Mouse (Mus musculus): ENCODE results near the gene Rcn1.

The Rcn1 gene

GRCm38 (mm10) chr2:105398636-105399084 is 459 bp downstream of the Rcn1 start:
- in situ Hi-C loops (cut with MboI; ENCODE audit: low pct_unique_long_range_greater_than_20kb in 1 of 2, low sequenced_read_pairs in 2 of 2, unreplicated experiment in 1 of 2): no loop called here

DNA sequence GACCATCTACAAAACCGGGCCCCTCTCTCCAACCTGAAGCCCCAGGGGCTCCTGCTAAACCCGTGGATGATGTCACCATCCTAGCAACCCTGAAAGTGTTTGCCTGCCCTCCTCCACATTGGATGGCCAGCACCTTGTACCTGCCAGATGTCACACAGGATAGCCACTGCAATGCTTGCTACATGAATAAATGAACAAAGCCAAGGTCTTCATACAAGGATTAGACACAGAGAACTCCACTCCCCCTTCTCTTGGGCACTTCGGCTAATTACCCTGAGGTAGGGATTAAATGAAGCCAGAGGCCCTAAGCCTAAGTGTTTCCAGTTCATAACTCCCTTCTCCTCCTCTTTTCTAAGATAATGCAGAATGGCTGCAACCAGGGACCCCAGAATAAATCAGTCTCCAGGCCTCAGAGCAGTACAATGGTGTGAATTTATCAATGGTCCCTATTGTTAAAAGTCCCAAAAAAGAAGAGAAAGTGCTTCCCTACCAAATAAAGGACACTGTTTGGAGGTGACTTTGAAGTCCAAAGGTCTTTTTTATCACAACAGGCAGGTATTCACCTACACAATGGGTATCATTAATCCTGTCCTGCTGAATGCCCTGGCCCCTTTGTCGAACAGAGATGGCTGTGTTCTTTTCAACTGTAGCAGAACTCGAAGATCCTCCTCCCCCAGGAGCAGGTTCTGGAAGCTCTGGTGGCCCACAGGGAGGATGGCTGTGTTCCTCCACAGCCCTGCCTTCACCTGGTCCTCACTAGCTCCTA is 1.5 kb downstream of the Rcn1 start:
- in situ Hi-C loops (cut with MboI; ENCODE audit: low pct_unique_long_range_greater_than_20kb in 1 of 2, low sequenced_read_pairs in 2 of 2, unreplicated experiment in 1 of 2): no loop called here

- in situ Hi-C loops (cut with MboI; ENCODE audit: low pct_unique_long_range_greater_than_20kb in 1 of 2, low sequenced_read_pairs in 2 of 2, unreplicated experiment in 1 of 2): no loop called here
Observed at GRCm38 (mm10) chr2:105396066-105396465, 3.1 kb downstream of the Rcn1 start.

GRCm38 (mm10) chr2:105394375-105394774 is 4.7 kb downstream of the Rcn1 start:
- in situ Hi-C loops (cut with MboI; ENCODE audit: low pct_unique_long_range_greater_than_20kb in 1 of 2, low sequenced_read_pairs in 2 of 2, unreplicated experiment in 1 of 2): no loop called here

DNA sequence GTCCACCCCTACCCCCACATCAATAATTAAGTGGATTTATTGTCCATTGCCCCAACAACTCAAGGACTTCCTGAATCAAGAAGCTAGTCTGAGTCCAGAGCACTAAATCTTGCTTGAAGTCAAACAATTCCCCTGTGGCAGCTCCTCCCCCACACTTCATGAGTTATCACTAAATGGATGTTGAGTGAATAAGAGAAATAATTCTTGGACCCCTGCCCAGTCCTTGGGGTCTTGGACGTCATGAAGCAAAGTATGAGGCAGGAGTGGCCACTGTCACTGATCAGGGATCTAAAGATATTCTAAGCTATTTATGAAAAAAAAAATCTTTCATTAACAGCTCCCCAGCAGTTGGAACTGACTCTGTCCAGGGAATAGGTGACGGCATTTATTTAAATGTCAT is 6.6 kb downstream of the Rcn1 start:
- in situ Hi-C loops (cut with MboI; ENCODE audit: low pct_unique_long_range_greater_than_20kb in 1 of 2, low sequenced_read_pairs in 2 of 2, unreplicated experiment in 1 of 2): no loop called here

- in situ Hi-C loops (cut with MboI; ENCODE audit: low pct_unique_long_range_greater_than_20kb in 1 of 2, low sequenced_read_pairs in 2 of 2, unreplicated experiment in 1 of 2): no loop called here
Observed at GRCm38 (mm10) chr2:105391414-105391784, 7.7 kb downstream of the Rcn1 start.

GRCm38 (mm10) chr2:105390653-105391413 is 8.3 kb downstream of the Rcn1 start:
- in situ Hi-C loops (cut with MboI; ENCODE audit: low pct_unique_long_range_greater_than_20kb in 1 of 2, low sequenced_read_pairs in 2 of 2, unreplicated experiment in 1 of 2): no loop called here

DNA sequence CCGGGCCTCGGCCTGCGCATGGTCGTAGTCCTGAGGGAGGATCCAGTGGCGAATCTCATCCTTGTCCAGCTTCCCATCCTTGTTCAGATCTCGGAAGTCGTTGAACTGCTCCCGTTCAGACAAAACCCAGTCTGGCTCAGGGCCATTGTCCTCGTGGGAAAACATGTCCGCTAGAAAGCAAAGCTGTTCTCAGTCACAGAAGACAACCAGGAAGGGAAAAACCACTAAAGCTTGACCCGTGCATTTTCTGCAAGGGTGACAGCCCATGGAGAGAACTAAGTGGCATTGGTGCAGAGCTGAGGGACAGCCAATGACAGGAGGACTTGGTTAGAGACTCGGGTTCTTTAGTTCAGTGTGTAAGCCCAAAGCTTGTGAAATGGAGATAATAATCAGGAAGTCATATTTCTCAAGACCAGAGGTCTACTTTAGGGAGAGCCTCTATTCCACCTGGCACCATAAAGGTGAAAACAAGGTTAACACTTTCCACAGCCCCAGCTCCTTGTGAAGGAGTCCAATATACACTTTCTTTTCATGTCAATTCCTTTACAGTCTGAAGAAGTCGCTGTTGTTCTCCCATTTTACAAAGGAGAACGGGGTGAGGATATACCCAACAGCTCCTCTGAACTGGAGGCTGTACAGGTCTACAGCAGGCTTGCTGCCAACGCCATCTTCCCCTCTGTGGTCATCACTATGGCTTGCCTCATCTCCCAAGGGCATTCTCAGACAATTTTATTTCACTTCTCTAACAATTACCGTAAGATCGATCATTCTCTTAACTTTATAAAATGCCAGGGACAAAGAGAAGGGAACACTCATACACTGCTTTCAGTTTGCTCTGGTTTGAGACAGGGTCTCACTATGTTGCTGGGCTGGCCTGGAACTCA is 9.9 kb downstream of the Rcn1 start:
- in situ Hi-C loops (cut with MboI; ENCODE audit: low pct_unique_long_range_greater_than_20kb in 1 of 2, low sequenced_read_pairs in 2 of 2, unreplicated experiment in 1 of 2): no loop called here

GRCm38 (mm10) chr2:105386418-105386817 is 12.7 kb downstream of the Rcn1 start:
- in situ Hi-C loops (cut with MboI; ENCODE audit: low pct_unique_long_range_greater_than_20kb in 1 of 2, low sequenced_read_pairs in 2 of 2, unreplicated experiment in 1 of 2): no loop called here

- in situ Hi-C loops (cut with MboI; ENCODE audit: low pct_unique_long_range_greater_than_20kb in 1 of 2, low sequenced_read_pairs in 2 of 2, unreplicated experiment in 1 of 2): no loop called here
Observed at GRCm38 (mm10) chr2:105384998-105385397, 14.1 kb downstream of the Rcn1 start.

DNA sequence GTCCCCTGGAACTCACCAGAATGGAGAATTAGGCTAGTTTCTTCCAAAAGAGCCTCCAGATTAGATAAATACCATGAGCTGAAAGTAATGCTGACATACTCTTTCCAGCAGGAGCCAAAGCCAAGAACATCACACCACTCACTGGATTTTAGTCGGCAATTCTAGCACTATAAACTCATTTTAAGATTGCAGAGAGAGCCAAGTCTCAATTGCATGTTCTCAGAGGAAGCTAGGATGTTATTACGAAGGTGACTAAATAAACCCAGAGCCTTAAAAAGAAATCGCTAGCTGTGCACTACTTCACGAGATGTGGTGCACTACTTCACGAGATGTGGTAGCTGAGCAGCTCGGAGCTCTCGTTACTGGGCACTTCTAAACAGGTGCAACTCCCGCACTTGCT is 16.1 kb downstream of the Rcn1 start:
- in situ Hi-C loops (cut with MboI; ENCODE audit: low pct_unique_long_range_greater_than_20kb in 1 of 2, low sequenced_read_pairs in 2 of 2, unreplicated experiment in 1 of 2): no loop called here

DNA sequence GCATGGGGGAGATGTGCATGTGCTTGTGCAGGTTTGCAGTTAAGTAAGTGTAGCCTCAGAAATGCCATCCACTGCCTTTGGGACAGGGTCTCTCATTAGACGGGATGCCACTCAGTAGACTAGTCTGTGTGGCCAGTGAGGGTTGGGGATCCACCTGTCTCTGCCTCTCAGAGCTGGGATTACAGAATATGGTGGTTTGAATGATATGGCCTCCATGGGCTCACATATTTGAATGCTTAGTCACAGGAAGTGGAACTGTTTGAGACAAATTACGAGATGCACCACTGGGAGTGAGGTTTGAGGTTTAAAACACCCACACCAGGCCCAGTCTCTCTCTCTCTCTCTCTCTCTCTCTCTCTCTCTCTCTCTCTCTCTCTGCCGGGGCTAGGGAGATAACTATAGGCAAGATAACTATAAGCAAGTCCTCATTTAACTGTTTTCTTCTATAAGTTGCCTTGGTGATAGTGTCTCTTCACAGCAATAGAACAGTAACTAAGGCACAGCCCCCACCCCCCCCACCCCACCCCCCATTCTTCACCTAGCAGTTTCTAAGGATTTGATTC is 18.3 kb downstream of the Rcn1 start:
- in situ Hi-C loops (cut with MboI; ENCODE audit: low pct_unique_long_range_greater_than_20kb in 1 of 2, low sequenced_read_pairs in 2 of 2, unreplicated experiment in 1 of 2): no loop called here

DNA sequence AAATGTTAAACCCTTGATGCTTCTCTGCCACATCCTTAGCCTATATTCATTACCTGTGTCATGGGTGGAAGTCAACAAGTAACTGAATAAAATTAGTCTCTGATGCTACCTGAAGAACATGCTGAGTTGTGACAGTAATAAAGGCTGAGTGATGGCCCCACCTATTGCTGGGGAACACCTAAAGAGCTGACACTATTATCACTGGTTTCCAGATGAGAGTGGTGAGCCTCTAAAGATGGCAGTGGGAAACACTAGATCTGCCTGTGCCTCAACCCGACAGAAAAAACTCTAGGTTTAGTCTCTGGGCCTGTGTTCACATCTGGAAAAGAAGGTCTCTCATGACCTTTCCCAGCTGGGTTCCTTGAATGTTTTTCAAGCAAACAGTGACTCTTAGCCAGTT is 19.4 kb downstream of the Rcn1 start:
- in situ Hi-C loops (cut with MboI; ENCODE audit: low pct_unique_long_range_greater_than_20kb in 1 of 2, low sequenced_read_pairs in 2 of 2, unreplicated experiment in 1 of 2): no loop called here

DNA sequence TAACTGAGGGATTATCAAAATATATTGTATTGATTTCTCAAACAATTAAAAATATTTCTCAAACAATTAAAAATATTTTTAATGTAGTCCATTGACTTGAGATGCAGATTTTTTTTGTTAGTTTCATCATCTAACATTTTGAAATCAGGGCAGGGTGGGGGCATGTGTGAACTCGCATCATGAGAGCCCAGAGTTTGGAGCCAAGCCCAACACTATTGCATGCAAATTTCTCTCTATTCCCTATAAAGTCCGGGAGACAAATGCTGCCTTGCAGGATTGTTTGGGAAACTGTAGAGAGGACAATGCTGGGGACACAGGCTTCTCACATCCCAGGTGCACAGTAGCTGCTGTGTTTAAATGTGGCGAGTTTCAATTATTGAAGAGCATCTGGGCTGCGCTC is 23.4 kb downstream of the Rcn1 start:
- in situ Hi-C loops (cut with MboI; ENCODE audit: low pct_unique_long_range_greater_than_20kb in 1 of 2, low sequenced_read_pairs in 2 of 2, unreplicated experiment in 1 of 2): no loop called here

- in situ Hi-C loops (cut with MboI; ENCODE audit: low pct_unique_long_range_greater_than_20kb in 1 of 2, low sequenced_read_pairs in 2 of 2, unreplicated experiment in 1 of 2): no loop called here
Observed at GRCm38 (mm10) chr2:105375261-105375660, 23.9 kb downstream of the Rcn1 start.

DNA sequence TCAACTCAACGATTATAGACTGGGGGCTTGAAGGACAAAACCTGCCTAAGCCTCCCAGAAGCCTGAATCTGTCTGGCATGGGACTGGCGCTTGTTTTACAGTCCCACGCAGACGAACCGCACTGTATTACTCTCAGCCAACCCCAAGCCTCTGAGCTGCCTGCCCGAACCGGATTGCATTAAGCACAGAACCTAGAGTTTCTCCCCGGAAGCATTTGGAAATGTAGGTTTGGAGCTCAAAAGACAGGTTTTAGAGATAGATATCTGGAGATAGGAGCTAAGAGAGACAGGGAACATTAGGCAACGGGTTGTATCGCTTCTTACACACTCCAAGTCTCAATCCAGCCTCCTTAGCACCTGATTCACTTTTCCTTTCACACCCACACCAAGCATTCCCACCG is 25.5 kb downstream of the Rcn1 start:
- in situ Hi-C loops (cut with MboI; ENCODE audit: low pct_unique_long_range_greater_than_20kb in 1 of 2, low sequenced_read_pairs in 2 of 2, unreplicated experiment in 1 of 2): no loop called here

GRCm38 (mm10) chr2:105372727-105373126 is 26.4 kb downstream of the Rcn1 start:
- in situ Hi-C loops (cut with MboI; ENCODE audit: low pct_unique_long_range_greater_than_20kb in 1 of 2, low sequenced_read_pairs in 2 of 2, unreplicated experiment in 1 of 2): no loop called here

GRCm38 (mm10) chr2:105372156-105372555 is 27.0 kb downstream of the Rcn1 start:
- in situ Hi-C loops (cut with MboI; ENCODE audit: low pct_unique_long_range_greater_than_20kb in 1 of 2, low sequenced_read_pairs in 2 of 2, unreplicated experiment in 1 of 2): no loop called here

GRCm38 (mm10) chr2:105370698-105371097 is 28.4 kb downstream of the Rcn1 start:
- in situ Hi-C loops (cut with MboI; ENCODE audit: low pct_unique_long_range_greater_than_20kb in 1 of 2, low sequenced_read_pairs in 2 of 2, unreplicated experiment in 1 of 2): no loop called here
